Mouse (Mus musculus) neural tube, embryonic 15.5 days (tissue): ENCODE measurements around the gene Cyp2r1. TPM values are rescaled to one million over a fixed set of nuclear protein-coding genes. Genes with fewer than 3 reads are reported as not detected.

Source experiments
- polyA plus RNA-seq: library from polyadenylated mRNA; unstranded; fragments of >200 nt; fragmentation: Nextera tagmentation; extraction: Ambion mirVana; gene quantifications from 2 replicates; pipeline ENCODE4 v1.2.1, GENCODE M21; 2015

Gene Cyp2r1
- polyA plus RNA-seq, 1 experiment from 2014 or later = 1.0 TPM

Other genes with a start within 250 kb of the Cyp2r1 start
- gene Pde3b, start 147.7 kb downstream of the Cyp2r1 start, polyA plus RNA-seq = 4.9 TPM in 2 replicates
- gene Calca, start 73.4 kb upstream of the Cyp2r1 start, polyA plus RNA-seq = 33.4 and 53.1 TPM in 2 replicates
- gene Calcb, start 155.7 kb upstream of the Cyp2r1 start, polyA plus RNA-seq = 19.9 and 28.0 TPM in 2 replicates
- 4.7 and 5.1 TPM in 2 replicates for gene Insc, start 180.7 kb upstream of the Cyp2r1 start, polyA plus RNA-seq